Mouse (Mus musculus) embryo, embryonic 10 days (tissue): ENCODE results near the gene Cenpl.

Source experiments
- DNase-seq: peaks from one replicate; pipeline ENCODE4 v3.0.0-alpha.2; 2015; ENCODE audit warnings: low spot score

Cenpl gene

DNA sequence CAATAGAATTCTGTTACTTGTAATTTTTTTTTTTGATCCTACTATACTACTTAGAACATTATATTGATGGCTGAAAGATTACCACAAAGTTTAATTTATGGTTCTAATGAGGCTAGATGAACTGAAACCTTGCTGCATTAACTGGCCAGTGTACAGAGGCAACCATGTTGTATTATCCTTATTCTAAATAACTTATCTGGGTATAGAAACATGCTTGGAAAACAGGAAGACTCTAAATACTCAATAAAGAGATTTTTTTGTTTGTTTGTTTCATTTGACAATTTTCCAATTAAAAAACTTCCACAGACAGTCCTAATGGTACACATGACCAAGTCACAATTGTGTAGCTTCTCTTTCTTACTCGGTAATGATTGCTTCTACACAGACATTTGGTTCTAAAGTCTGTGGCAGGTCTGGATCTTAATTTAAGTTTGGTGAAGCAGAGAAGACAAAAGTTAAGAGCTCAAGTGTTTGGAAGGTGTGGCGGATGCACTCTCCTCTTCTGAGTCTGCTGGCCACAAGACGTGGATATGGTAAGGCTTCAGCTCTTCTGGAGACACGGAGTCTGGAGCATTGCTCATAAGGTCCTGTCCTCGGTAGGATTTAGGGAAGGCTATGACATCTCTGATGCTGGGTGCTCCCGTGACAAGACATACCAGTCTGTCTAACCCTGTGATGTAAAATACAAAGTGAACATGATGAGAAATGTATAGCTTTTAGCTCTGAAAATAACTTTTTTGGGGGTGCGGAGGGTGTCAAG lies 29.1 kb upstream of the Cenpl start:
- no peak for DNase-seq

- no peak for DNase-seq
These were observed 23.5 kb upstream of the Cenpl start for GRCm38 (mm10) chr1:161046972-161047371.

DNA sequence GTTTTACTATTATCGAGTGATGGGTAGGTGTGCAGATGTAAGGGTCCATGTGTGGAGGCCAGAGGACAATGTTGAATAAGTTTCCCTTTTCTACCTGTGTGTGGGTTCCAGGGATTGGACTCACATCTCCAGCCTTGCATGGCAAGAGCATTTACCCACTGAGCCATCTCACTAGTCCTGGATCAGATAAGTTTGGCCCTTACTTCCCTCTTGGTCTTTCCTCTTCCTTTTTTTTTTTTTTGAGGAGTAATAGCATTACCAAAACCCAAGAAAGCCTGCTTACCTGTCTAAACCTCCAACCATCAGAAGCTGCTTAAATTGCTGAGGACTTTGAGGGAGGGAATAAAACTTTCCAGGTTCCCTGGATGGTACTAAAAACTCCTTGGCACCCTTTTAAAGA lies 13.3 kb upstream of the Cenpl start:
- DNase-seq, result no peak

DNA sequence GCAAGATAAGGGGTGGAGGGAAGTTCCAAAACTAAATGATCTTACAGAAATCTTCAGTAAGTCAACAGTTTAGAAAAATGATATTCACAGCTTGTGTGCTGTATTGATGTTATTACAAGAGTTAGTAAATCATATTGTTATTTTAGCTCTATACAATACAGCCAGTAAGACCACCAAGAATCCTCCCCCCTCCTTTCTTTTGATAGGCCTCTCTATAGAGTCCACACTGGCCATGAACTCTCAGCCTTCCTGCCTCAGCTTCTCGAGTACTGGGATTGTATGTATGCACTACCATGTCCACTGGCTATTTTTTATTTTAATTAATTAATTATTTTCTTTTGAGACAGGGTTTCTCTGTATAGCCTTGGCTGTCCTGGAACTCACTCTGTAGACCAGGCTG lies 7.2 kb upstream of the Cenpl start:
- no peak for DNase-seq

- DNase-seq, result peak; percentile 20
These were observed 733 bp downstream of the Cenpl start for GRCm38 (mm10) chr1:161071272-161071620.

DNA sequence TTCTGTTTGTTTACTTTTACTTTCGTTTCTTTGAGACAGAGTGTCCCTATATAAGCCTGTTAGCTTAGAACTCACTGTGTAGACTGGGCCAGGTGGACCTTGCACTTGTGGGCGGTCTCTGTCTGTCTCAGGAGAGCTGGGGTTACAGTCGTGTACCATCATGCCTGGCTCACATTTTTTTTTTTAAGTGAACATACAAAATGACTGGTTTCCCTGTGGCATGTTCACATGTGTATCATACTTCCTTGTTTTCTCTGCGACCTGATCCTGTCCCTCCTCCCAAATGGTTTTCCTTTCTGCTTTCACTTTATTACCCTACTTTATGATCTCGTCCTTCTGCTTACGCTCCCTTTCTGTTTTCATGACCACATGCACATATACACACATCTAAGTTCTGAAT lies 5.7 kb downstream of the Cenpl start:
- DNase-seq, result no peak

DNA sequence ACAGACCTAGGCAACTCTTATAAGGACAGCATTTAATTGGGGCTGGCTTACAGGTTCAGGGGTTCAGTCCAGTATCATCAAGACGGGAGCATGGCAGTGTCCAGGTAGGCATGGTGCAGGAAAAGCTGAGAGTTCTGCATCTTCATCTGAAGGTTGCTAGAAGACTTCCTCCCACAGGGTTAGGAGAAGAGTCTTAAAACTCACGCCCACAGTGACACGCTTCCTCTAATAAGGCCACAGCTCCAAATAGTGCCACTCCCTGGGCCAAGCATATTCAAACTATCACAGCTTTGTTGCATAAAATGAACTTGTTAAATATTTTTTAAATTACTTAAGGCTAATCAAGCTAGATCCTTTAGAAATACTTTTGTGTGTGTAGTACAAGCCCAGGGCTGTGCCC lies 6.7 kb downstream of the Cenpl start:
- no peak for DNase-seq

DNA sequence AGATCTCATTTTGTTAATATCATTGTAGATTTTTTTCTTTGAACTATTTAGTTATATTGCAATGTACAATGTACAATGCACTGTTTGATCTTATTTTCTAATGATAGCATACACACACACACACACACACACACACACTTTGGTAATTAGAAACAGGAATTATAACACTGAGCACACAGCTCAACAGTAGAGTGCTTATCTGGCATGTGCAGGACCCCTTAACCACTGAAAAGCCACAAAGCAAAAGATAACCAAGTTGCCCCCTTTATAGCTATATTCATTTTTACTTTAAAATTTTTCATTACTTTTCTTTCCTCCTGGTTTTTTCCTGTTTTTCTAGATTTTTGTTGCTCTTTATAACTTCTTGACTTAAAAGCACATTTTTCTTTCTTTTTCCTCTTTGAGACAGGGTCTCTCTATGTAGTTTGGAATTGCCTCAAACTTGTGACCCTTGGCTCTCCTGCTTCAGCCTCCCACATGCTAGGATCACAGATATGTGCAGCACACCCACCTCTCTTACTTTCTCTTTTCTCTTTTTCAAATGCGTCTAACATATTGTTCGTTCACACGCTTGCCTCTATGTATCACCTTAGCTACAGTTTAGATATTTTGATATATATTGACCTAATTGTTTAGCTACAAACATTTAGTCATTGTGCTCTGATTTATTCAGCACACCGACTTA lies 29.4 kb downstream of the Cenpl start:
- DNase-seq, result no peak

DNA sequence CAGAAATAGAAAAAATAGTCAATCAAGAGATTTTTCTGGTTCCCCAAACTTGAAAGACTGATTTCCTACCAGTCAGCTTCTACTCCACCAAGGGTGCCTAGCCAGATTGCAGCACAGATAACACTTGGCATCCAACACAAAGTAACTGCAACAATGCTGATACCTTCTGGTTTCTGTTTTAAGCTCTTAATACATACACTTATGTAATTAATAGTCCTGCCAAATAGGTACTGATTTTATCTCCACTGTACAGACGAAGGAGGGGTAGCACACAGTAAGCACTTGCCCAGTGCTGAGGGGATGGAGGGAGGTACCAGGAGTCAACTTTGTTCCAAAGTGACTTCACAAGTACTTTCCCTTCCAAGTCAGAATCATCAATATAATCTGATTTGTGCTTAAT lies 33.3 kb downstream of the Cenpl start:
- DNase-seq, result no peak

DNA sequence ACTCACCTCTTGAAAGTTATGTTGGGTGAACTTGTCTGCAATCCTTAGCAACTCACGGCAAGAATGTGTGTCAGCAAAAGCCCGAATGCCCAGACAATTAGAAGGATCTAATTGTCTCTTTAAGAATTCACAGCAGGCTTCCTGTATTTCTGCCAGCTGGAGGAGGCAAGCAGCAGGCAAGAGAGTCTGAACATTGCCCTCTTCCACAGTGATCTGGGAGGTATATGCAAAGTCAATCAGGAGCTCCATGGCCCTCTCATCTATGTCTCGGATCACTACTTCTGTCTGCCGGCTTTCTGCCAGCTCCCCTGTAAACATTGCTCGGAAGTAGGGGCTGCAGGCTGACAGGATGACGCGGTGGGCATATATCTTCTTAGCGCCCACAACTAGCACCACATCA lies 38.7 kb downstream of the Cenpl start:
- DNase-seq, result no peak

- no peak for DNase-seq
These were observed 44.1 kb downstream of the Cenpl start for GRCm38 (mm10) chr1:161114591-161114990.

DNA sequence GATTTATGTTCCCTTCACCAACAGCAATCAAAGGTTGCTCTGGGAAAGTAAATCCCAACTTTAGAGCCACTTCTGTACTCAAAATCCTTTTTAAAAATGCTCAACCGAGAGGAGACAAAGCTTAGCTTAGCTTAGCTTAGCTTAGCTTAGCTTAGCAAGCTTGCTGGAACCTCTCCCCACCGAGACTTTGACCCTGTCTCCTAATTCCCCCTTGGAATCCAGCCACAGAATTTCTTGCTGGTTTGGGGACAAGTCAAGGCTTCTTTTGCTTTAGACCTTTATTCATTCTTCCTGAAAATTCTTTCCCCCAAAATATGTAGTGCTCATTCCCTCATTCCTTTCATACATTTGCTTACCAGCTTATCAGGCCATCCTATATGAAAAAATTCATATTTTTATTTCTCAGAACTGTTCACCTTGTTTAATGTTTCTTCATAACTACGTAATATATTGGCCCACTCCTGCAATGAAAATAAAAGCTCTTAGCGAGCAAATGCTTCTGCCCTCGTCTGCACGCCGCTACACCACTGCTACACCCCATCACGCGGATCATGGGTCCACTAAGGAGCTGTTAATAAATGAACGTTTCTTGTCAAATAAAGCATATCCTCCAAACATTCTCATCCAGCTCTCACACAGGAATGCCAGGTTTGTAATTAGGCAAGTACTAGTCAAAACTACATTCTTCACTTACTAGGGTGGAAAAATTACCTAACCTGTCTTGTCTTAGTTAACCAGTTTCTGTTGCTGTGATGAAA lies 52.3 kb downstream of the Cenpl start:
- DNase-seq, result no peak

- DNase-seq, result no peak
These were observed 55.9 kb downstream of the Cenpl start for GRCm38 (mm10) chr1:161126461-161126860.

DNA sequence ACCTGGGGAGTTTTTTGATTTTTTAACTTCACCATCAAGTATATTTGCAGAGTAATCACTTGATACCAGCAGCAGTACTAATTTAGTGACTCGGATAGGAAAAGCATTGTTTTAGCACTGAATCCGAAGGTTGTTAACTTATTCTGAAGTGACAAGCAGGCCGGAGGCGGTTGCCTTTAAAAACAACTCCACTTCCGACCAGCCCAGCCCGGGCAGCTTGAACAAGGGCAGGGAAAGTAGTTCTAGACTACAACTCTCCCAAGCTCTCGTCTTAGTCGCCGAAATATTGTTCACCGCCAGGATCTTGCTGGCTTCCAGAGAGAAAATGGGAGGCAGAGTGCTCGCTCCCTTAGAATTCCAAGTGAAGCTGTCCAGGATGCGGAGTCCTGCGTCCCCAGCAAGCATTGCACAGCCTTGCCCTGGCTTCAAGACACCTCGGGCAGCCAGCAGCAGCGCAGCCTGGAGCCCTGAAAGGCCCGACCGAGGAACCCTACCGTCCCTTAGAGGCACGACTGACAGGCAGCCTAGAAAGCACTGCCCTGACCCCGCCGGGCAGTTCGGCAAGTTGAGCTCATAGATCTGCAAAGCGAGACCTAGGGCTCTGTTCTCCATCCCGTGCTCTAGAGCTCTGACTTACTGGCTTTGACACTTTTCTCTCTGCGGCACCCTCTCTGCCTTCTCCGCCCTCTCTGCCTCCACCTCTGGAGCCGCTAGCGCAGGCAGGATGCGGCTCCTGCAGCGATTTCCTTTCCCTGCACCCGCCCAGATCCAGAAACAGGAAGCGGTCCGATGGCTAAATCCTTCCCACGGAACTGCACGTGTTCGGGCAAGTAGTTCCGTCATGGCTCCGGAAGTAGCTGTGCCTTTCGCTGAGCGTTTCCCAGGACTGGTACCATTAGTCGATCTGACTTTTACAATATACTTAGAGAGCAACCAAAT lies 60.5 kb downstream of the Cenpl start, which contains the start of gene Klhl20:
Klhl20 (minus strand) TSS at position 786 of the 939 bp plus-strand sequence.
- peak; percentile 97 for DNase-seq
